Mouse (Mus musculus) MEL (cell line): ENCODE results near the gene Acbd7. TPM values are rescaled to one million over a fixed set of nuclear protein-coding genes. Genes with fewer than 3 reads are reported as not detected.
A peak's percentile ranks its signal among the peaks of the same experiment; 100 is the strongest.

Source experiments
- DNase-seq: peaks from one replicate; pipeline ENCODE4 v3.0.0; 2011; ENCODE audit warnings: low read depth, low spot score
- H3K27ac ChIP-seq: 2 replicates; pipeline ENCODE4 v1.5.1; 2012; ENCODE audit warnings: low read depth, mild to moderate bottlenecking, control low read depth, low read length, moderate library complexity; ENCODE audit not compliant: control insufficient read depth
- H3K27me3 ChIP-seq, 2 experiments: fragments of 150-350 bp in 1 of 2; sonication (generic) in 1 of 2; 2 replicates each; pipeline ENCODE4 v1.6.1; 2012; ENCODE audit warnings: low read length in 2 of 2, mild to moderate bottlenecking in 2 of 2, improper control_type of control experiment in 1 of 2, moderate library complexity in 1 of 2; ENCODE audit not compliant: insufficient read depth in 2 of 2, control insufficient read depth in 1 of 2
- H3K36me3 ChIP-seq, 2 experiments: 2 replicates each; pipeline ENCODE4 v1.6.1; 2012 to 2014; ENCODE audit warnings: low read length in 2 of 2, improper control_type of control experiment in 1 of 2, inconsistent platforms in 1 of 2, mild to moderate bottlenecking in 1 of 2; ENCODE audit not compliant: insufficient read depth in 2 of 2, control insufficient read depth in 1 of 2
- H3K4me1 ChIP-seq, 2 experiments: fragments of 150-350 bp in 1 of 2; sonication (generic) in 1 of 2; 2 replicates each; pipeline ENCODE4 v1.6.1; 2012; ENCODE audit warnings: low read length in 2 of 2, improper control_type of control experiment in 1 of 2, mild to moderate bottlenecking in 1 of 2; ENCODE audit not compliant: insufficient read depth in 2 of 2, control insufficient read depth in 1 of 2
- H3K4me3 ChIP-seq, 2 experiments: fragments of 150-350 bp in 1 of 2; sonication (generic) in 1 of 2; 2 replicates each; pipeline ENCODE4 v1.5.1; 2012; ENCODE audit warnings: low read depth in 2 of 2, low read length in 2 of 2, mild to moderate bottlenecking in 2 of 2, moderate library complexity in 2 of 2, control low read depth in 1 of 2, improper control_type of control experiment in 1 of 2; ENCODE audit not compliant: control insufficient read depth in 1 of 2, insufficient read depth in 1 of 2
- H3K79me2 ChIP-seq: 2 replicates; pipeline ENCODE4 v1.6.1; 2012; ENCODE audit warnings: mild to moderate bottlenecking, low read length, moderate library complexity; ENCODE audit not compliant: control insufficient read depth, poor library complexity, insufficient read depth
- H3K9ac ChIP-seq: 2 replicates; pipeline ENCODE4 v1.6.1; 2012; ENCODE audit warnings: low read depth, mild to moderate bottlenecking, control low read depth, low read length, moderate library complexity; ENCODE audit not compliant: control insufficient read depth, poor library complexity, severe bottlenecking
- H3K9me3 ChIP-seq: fragments of 150-350 bp; sonication (generic); replicated peaks from 2 replicates; pipeline ENCODE4 v1.6.1; 2012; ENCODE audit warnings: mild to moderate bottlenecking, low read length, improper control_type of control experiment, moderate library complexity; ENCODE audit not compliant: insufficient read depth
- BHLHE40 ChIP-seq: IDR thresholded peaks from 2 replicates; pipeline ENCODE4 v1.6.1; 2012; ENCODE audit warnings: low read depth, mild to moderate bottlenecking, inconsistent platforms, low read length, improper control_type of control experiment, borderline replicate concordance
- CTCF ChIP-seq, 3 experiments: IDR thresholded peaks in 2 of 3; conservative IDR thresholded peaks in 1 of 3; 2 replicates each; pipeline ENCODE4 v1.5.1; 2011 to 2012; ENCODE audit warnings: low read length in 3 of 3, low read depth in 2 of 3, mild to moderate bottlenecking in 2 of 3, improper control_type of control experiment in 1 of 3, inconsistent platforms in 1 of 3, mixed read lengths in 1 of 3, moderate library complexity in 1 of 3; ENCODE audit not compliant: control insufficient read depth in 1 of 3, insufficient read depth in 1 of 3, poor library complexity in 1 of 3, severe bottlenecking in 1 of 3
- ELF1 ChIP-seq: IDR thresholded peaks from 2 replicates; pipeline ENCODE4 v1.6.1; 2014; ENCODE audit warnings: low read depth, mild to moderate bottlenecking, inconsistent platforms, low read length, improper control_type of control experiment, moderate library complexity
- EP300 ChIP-seq, 2 experiments: IDR thresholded peaks; 2 replicates each; pipeline ENCODE4 v1.6.1; 2011; ENCODE audit warnings: improper control_type of control experiment in 2 of 2, low read length in 2 of 2, low read depth in 1 of 2, mild to moderate bottlenecking in 1 of 2
- ETS1 ChIP-seq: IDR thresholded peaks from 2 replicates; pipeline ENCODE4 v1.6.1; 2012; ENCODE audit warnings: low read depth, mild to moderate bottlenecking, inconsistent platforms, low read length, improper control_type of control experiment, moderate library complexity
- GATA1 ChIP-seq: IDR thresholded peaks from 2 replicates; pipeline ENCODE4 v1.6.1; 2011; ENCODE audit warnings: low read depth, low read length, improper control_type of control experiment
- MAZ ChIP-seq: IDR thresholded peaks from 2 replicates; pipeline ENCODE4 v1.6.1; 2012; ENCODE audit warnings: low read depth, mild to moderate bottlenecking, inconsistent platforms, low read length, improper control_type of control experiment
- MEF2A ChIP-seq: IDR thresholded peaks from 2 replicates; pipeline ENCODE4 v1.6.1; 2014; ENCODE audit warnings: low read depth, mild to moderate bottlenecking, inconsistent platforms, low read length, improper control_type of control experiment; ENCODE audit not compliant: poor library complexity, insufficient replicate concordance, severe bottlenecking; ENCODE audit errors: extremely low read depth
- MXI1 ChIP-seq: IDR thresholded peaks from 2 replicates; pipeline ENCODE4 v1.6.1; 2011; ENCODE audit warnings: mild to moderate bottlenecking, low read depth, low read length, improper control_type of control experiment
- MYB ChIP-seq: IDR thresholded peaks from 2 replicates; pipeline ENCODE4 v1.6.1; 2011; ENCODE audit warnings: mild to moderate bottlenecking, low read depth, low read length, improper control_type of control experiment
- MYC ChIP-seq: IDR thresholded peaks from 2 replicates; pipeline ENCODE4 v1.6.1; 2011; ENCODE audit warnings: low read depth, mild to moderate bottlenecking, low read length, improper control_type of control experiment, moderate library complexity
- RAD21 ChIP-seq: IDR thresholded peaks from 2 replicates; pipeline ENCODE4 v1.6.1; 2011; ENCODE audit warnings: mild to moderate bottlenecking, low read depth, low read length, improper control_type of control experiment
- SIN3A ChIP-seq: IDR thresholded peaks from 2 replicates; pipeline ENCODE4 v1.6.1; 2012; ENCODE audit warnings: low read length, improper control_type of control experiment, inconsistent platforms
- TBP ChIP-seq: IDR thresholded peaks from 2 replicates; pipeline ENCODE4 v1.8.0; 2011; ENCODE audit warnings: low read depth, low read length, improper control_type of control experiment
- TCF12 ChIP-seq: IDR thresholded peaks from 2 replicates; pipeline ENCODE4 v1.6.1; 2014; ENCODE audit warnings: low read depth, mild to moderate bottlenecking, inconsistent platforms, low read length, improper control_type of control experiment, moderate library complexity
- UBTF ChIP-seq: IDR thresholded peaks from 2 replicates; pipeline ENCODE4 v1.6.1; 2012; ENCODE audit warnings: low read depth, mild to moderate bottlenecking, inconsistent platforms, low read length, improper control_type of control experiment, moderate library complexity, borderline replicate concordance; ENCODE audit not compliant: insufficient read depth
- USF2 ChIP-seq, 2 experiments: IDR thresholded peaks; 2 replicates each; pipeline ENCODE4 v1.6.1; 2011 to 2012; ENCODE audit warnings: improper control_type of control experiment in 2 of 2, low read length in 2 of 2, borderline replicate concordance in 1 of 2, inconsistent platforms in 1 of 2, low read depth in 1 of 2, mild to moderate bottlenecking in 1 of 2; ENCODE audit not compliant: insufficient read depth in 1 of 2
- ZC3H11A ChIP-seq: IDR thresholded peaks from 2 replicates; pipeline ENCODE4 v1.6.1; 2012; ENCODE audit warnings: low read depth, mild to moderate bottlenecking, inconsistent platforms, low read length, improper control_type of control experiment
- ZMIZ1 ChIP-seq: IDR thresholded peaks from 2 replicates; pipeline ENCODE4 v1.6.1; 2012; ENCODE audit warnings: low read depth, mild to moderate bottlenecking, inconsistent platforms, low read length, improper control_type of control experiment, moderate library complexity
- ZNF384 ChIP-seq: IDR thresholded peaks from 2 replicates; pipeline ENCODE4 v1.6.1; 2012; ENCODE audit warnings: low read depth, mild to moderate bottlenecking, inconsistent platforms, low read length, improper control_type of control experiment
- polyA plus RNA-seq, 2 experiments: library from polyadenylated mRNA; stranded (reverse) in 1 of 2; unstranded in 1 of 2; fragments of >175 nt in 1 of 2; fragments of >200 nt in 1 of 2; gene quantifications; 2 replicates each; pipeline versions ENCODE4 v1.2.1 to v1.2.4; 2012; ENCODE audit warnings: low replicate concordance in 2 of 2, low read depth in 1 of 2; ENCODE audit not compliant: insufficient read length in 2 of 2, insufficient read depth in 1 of 2, missing spikeins in 1 of 2
- total RNA-seq: library from RNA; depleted of rRNA; stranded (reverse); fragments of 300-350 nt; gene quantifications from 2 replicates; pipeline ENCODE4 v1.2.3, GENCODE M21; 2012

Gene Acbd7
- total and polyA plus RNA-seq, 3 experiments: 2.9 to 3.7 TPM; not detected in 1

GRCm38 (mm10) chr2:3361067-3361466 lies 25.1 kb downstream of the Acbd7 start:
- H3K9ac ChIP-seq: no peak overlapping the region
- peaks cover 0 to 3% of the 10 kb centered on the region in 2 experiments; a peak in 1 of 4 replicates for H3K27me3 ChIP-seq
- H3K27ac ChIP-seq: no peak overlapping the region
- no peaks in the 10 kb centered on the region for H3K79me2 ChIP-seq
- H3K36me3 ChIP-seq: no peaks in the 10 kb centered on the region
- no peak for TF ChIP-seq ZMIZ1
- TF ChIP-seq TBP: peak; percentile 63; the same call in 1 of the 2 replicates
- no peak for TF ChIP-seq BHLHE40
- no peaks in the 10 kb centered on the region for H3K9me3 ChIP-seq
- no peak overlapping the region for H3K4me3 ChIP-seq
- no peak for DNase-seq
- no peaks in the 10 kb centered on the region for H3K4me1 ChIP-seq

GRCm38 (mm10) chr2:3365127-3365526 lies 29.2 kb downstream of the Acbd7 start:
- TF ChIP-seq CTCF (IDR thresholded peaks at IDR 0.05 in 2 of 3, conservative IDR thresholded peaks at IDR 0.05 in 1 of 3; ENCODE audit: control insufficient read depth in 1 of 3, insufficient read depth in 1 of 3, low read depth in 2 of 3, low read length in 3 of 3, poor library complexity in 1 of 3, severe bottlenecking in 1 of 3) (no peak), MEF2A (no peak), TCF12 (no peak), ZC3H11A (no peak), MYC (no peak), ZNF384 (no peak), RAD21 (no peak), UBTF (no peak), ELF1 (no peak), ETS1 (no peak), GATA1 (no peak), MYB (no peak), TBP (no peak), SIN3A (no peak), EP300 (IDR thresholded peaks at IDR 0.05; ENCODE audit: low read depth in 1 of 2, low read length in 2 of 2) (no peak), ZMIZ1 (no peak), MXI1 (no peak), MAZ (no peak), USF2 (IDR thresholded peaks at IDR 0.05; ENCODE audit: borderline replicate concordance in 1 of 2, insufficient read depth in 1 of 2, low read depth in 1 of 2, low read length in 2 of 2) (no peak)
- TF ChIP-seq, all 39 proteins: peak for 0

More at GRCm38 (mm10) chr2:3365127-3365526, 29.2 kb downstream of the Acbd7 start:
- Histone ChIP-seq H3K4me3 (no peak overlapping the region), H3K9me3 (no peaks in the 10 kb centered on the region), H3K36me3 (no peaks in the 10 kb centered on the region), H3K27me3 (peaks cover 3 to 5% of the 10 kb centered on the region in 2 experiments; a peak in 3 of 4 replicates), H3K27ac (no peak overlapping the region), H3K9ac (no peak overlapping the region), H3K4me1 (no peaks in the 10 kb centered on the region), H3K79me2 (no peaks in the 10 kb centered on the region)
- no peak for DNase-seq
